Mouse (Mus musculus) thymus, adult 2 months (tissue): ENCODE results near the gene Fam189a1.

Experiments used
- CTCF ChIP-seq: fragments of 200-500 bp; IDR thresholded peaks from 2 replicates; pipeline ENCODE4 v1.5.1; 2012; ENCODE audit warnings: mild to moderate bottlenecking, control low read depth, low read length, moderate library complexity, borderline replicate concordance; ENCODE audit not compliant: control insufficient read depth, poor library complexity, insufficient read depth; ENCODE audit errors: extremely low read depth
- POLR2A ChIP-seq: fragments of 200-500 bp; IDR thresholded peaks from 2 replicates; pipeline ENCODE4 v1.6.1; 2012; ENCODE audit warnings: mild to moderate bottlenecking, low read length, control low read depth, moderate library complexity; ENCODE audit not compliant: control insufficient read depth, poor library complexity, insufficient read depth; ENCODE audit errors: extremely low read depth

DNA sequence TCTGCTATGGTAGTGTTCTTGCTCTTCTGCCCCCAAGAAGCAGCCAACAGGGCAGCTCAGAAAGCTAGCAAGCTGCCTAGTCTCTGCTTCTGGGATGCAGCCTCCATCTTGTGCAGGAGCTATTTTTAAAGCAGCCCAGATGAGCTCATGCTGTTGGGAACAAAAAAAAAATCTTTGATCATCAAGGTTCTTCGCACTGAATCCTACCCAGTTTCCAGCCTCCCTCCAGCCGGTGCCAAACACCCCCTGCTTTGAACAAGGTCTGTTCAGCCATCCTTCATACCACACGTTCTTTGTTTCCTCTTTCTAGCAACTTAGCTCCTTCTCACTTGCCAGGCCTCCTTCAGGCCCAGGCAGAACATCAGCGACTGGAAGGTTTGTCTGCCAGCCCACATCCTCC is 376.9 kb downstream of the Fam189a1 start:
- no peak for TF ChIP-seq CTCF
- no peak for TF ChIP-seq POLR2A
